Mouse (Mus musculus) forebrain, embryonic 14.5 days (tissue): ENCODE results near the gene Rab3ip. TPM values are rescaled to one million over a fixed set of nuclear protein-coding genes. Genes with fewer than 3 reads are reported as not detected.

ENCODE experiments used
- ATAC-seq: fragments of 200-750 bp; cut with Nextera tagmentation; 2 replicates; pipeline ENCODE4 v1.8.0; 2017; ENCODE audit warnings: mild to moderate bottlenecking, moderate library complexity
- DNase-seq: peaks from one replicate; pipeline ENCODE4 v3.0.0-alpha.2; 2015; ENCODE audit warnings: low spot score
- H3K27ac ChIP-seq: fragments of 300-500 bp; sonication (generic); 2 replicates; pipeline ENCODE4 v1.5.1; 2014; ENCODE audit warnings: low read depth, mild to moderate bottlenecking, control low read depth, low read length, moderate library complexity
- H3K27me3 ChIP-seq: fragments of 300-500 bp; sonication (generic); replicated peaks from 2 replicates; pipeline ENCODE4 v1.6.1; 2014; ENCODE audit warnings: low read length, control low read depth, mixed read lengths; ENCODE audit not compliant: control insufficient read depth, insufficient read depth
- H3K36me3 ChIP-seq: fragments of 300-500 bp; sonication (generic); 2 replicates; pipeline ENCODE4 v1.6.1; 2014; ENCODE audit warnings: low read length, control low read depth; ENCODE audit not compliant: control insufficient read depth, insufficient read depth
- H3K4me1 ChIP-seq: fragments of 300-500 bp; sonication (generic); 2 replicates; pipeline ENCODE4 v1.6.1; 2014; ENCODE audit warnings: antibody characterized with exemption, low read length, control low read depth; ENCODE audit not compliant: control insufficient read depth, insufficient read depth
- H3K4me2 ChIP-seq: fragments of 300-500 bp; sonication (generic); 2 replicates; pipeline ENCODE4 v1.6.1; 2014; ENCODE audit warnings: mild to moderate bottlenecking, control low read depth, low read length
- H3K4me3 ChIP-seq: fragments of 300-500 bp; sonication (generic); 2 replicates; pipeline ENCODE4 v1.5.1; 2014; ENCODE audit warnings: low read depth, low read length, control low read depth
- H3K9ac ChIP-seq: fragments of 300-500 bp; sonication (generic); 2 replicates; pipeline ENCODE4 v1.6.1; 2014; ENCODE audit warnings: mild to moderate bottlenecking, low read length, control low read depth, moderate library complexity
- H3K9me3 ChIP-seq: fragments of 300-500 bp; sonication (generic); replicated peaks from 2 replicates; pipeline ENCODE4 v1.6.1; 2016; ENCODE audit warnings: low read length, control low read depth, mixed read lengths; ENCODE audit not compliant: control insufficient read depth
- WGBS: fragments of 180-500 bp; shearing (Covaris S2); extraction: QIAGEN DNeasy Blood & Tissue Kit; methylation state at CpG from one replicate; pipeline ENCODE4 v1.1.7; 2014; 5-methylcytosine and 5-hydroxymethylcytosine counted together
- polyA plus RNA-seq: library from polyadenylated mRNA; unstranded; fragments of >200 nt; fragmentation: Nextera tagmentation; extraction: Ambion mirVana; gene quantifications from 2 replicates; pipeline ENCODE4 v1.2.1, GENCODE M21; 2014

Rab3ip gene
- polyA plus RNA-seq, result 37.3 and 42.8 TPM in 2 replicates

GRCm38 (mm10) chr10:116950009-116950769 lies at the start of gene Rab3ip:
Gene Rab3ip (minus strand): TSS chr10:116950769.
- no peaks in the 10 kb centered on the region for H3K36me3 ChIP-seq
- H3K4me3 ChIP-seq, result peak within 1 kb of the TSS; percentile 83
- peak within 1 kb of the TSS; percentile 80 for H3K9ac ChIP-seq
- H3K27ac ChIP-seq, result peak within 1 kb of the TSS; percentile 91
- no peaks in the 10 kb centered on the region for H3K27me3 ChIP-seq
- under 1% methylated on average over 43 of the region's 103 CpGs for WGBS
- ATAC-seq (peak; percentile 95), DNase-seq (peak; percentile 94)
- peak within 1 kb of the TSS; percentile 82 for H3K4me2 ChIP-seq
- H3K9me3 ChIP-seq, result no peaks in the 10 kb centered on the region
- H3K4me1 ChIP-seq, result peaks cover 9% of the 10 kb centered on the region

DNA sequence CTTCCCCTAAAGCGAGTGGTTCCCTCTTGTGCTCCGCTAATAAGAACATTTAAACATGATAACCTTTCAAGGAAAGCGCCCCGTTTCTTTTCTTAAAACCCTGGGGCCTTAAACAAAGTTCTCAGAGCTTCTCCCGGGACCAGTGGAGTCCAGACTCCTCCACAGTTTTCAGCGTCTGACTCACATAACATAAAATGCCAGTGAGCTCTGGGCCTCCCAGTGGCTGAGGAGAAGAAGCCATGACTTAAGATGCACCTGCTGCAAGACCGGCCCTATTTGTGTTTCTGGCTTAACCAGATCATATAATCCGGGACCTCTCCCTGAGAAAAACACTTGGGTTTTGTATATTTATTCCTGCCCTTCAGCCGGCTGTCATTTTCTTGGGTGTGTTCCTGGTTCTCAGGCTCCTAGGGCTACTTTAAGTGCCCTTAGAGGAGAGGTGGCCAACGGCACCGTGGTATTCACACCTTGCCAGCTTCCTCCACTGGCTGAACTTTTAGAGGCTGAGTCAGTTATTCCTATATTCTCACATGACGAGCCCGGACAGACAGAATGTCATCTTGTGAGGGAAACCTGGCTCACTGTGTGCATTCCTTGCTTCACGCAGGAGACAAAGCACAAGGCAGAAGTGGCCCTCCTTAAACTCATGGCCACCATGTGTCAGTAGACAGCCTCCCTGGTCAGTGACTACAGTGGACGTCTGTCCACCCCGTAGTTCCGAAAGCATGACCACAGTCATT lies 48.3 kb upstream of the Rab3ip start:
- ATAC-seq (no peak), DNase-seq (no peak)
- Histone ChIP-seq H3K36me3 (no peaks in the 10 kb centered on the region), H3K9me3 (no peaks in the 10 kb centered on the region), H3K27me3 (no peaks in the 10 kb centered on the region), H3K27ac (no peak overlapping the region), H3K4me2 (no peak overlapping the region), H3K9ac (no peak overlapping the region), H3K4me1 (no peaks in the 10 kb centered on the region), H3K4me3 (no peak overlapping the region)
- 84% methylated on average over 17 of the region's 17 CpGs for WGBS

GRCm38 (mm10) chr10:116996236-116996600 lies 45.6 kb upstream of the Rab3ip start:
- Histone ChIP-seq H3K9ac (no peak overlapping the region), H3K9me3 (no peaks in the 10 kb centered on the region), H3K4me1 (no peaks in the 10 kb centered on the region), H3K4me2 (no peak overlapping the region), H3K27me3 (no peaks in the 10 kb centered on the region), H3K4me3 (no peak overlapping the region), H3K27ac (no peak overlapping the region), H3K36me3 (no peaks in the 10 kb centered on the region)
- DNase-seq (no peak), ATAC-seq (no peak)
- WGBS, result 92% methylated on average over 6 of the region's 6 CpGs

- WGBS, result 76% methylated on average over 6 of the region's 6 CpGs
- Histone ChIP-seq H3K27ac (no peak overlapping the region), H3K36me3 (no peaks in the 10 kb centered on the region)
Measured at GRCm38 (mm10) chr10:116995584-116996235, 45.1 kb upstream of the Rab3ip start.

GRCm38 (mm10) chr10:116995162-116995561 lies 44.6 kb upstream of the Rab3ip start:
- Histone ChIP-seq H3K9ac (no peak overlapping the region), H3K4me1 (no peaks in the 10 kb centered on the region), H3K27me3 (no peaks in the 10 kb centered on the region), H3K36me3 (no peaks in the 10 kb centered on the region), H3K9me3 (no peaks in the 10 kb centered on the region), H3K4me3 (no peak overlapping the region), H3K27ac (no peak overlapping the region), H3K4me2 (no peak overlapping the region)
- DNase-seq (no peak), ATAC-seq (no peak)
- 87% methylated on average over 5 of the region's 5 CpGs for WGBS

More at GRCm38 (mm10) chr10:116995584-116996235, 45.1 kb upstream of the Rab3ip start:
- H3K4me1 ChIP-seq, result no peaks in the 10 kb centered on the region
- no peaks in the 10 kb centered on the region for H3K9me3 ChIP-seq
- no peak for ATAC-seq
- H3K4me3 ChIP-seq, result no peak overlapping the region
- DNase-seq, result no peak
- H3K27me3 ChIP-seq, result no peaks in the 10 kb centered on the region
- no peak overlapping the region for H3K4me2 ChIP-seq
- H3K9ac ChIP-seq, result no peak overlapping the region

DNA sequence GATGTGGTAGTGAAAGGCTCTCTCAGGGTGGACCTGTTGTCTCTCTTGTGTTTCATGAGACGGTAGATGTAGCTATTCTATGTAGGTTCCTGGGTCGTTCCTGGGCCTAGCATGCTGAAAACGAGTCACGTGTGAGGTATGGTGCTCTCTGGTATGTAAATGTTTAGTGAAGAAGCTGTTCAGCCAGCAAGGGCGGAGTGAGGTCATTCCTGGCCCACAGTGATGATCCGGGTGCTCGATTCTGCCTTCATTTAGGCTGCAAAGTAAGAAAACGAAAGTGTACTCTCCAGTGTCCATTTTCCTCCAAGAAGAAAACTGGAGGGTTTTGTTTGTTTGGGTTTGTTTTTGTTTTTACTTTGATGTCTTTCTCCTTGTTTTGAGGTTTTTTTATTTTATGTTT lies 43.4 kb upstream of the Rab3ip start:
- no peak for DNase-seq
- Histone ChIP-seq H3K9me3 (no peaks in the 10 kb centered on the region), H3K4me3 (no peak overlapping the region), H3K36me3 (no peaks in the 10 kb centered on the region), H3K27me3 (no peaks in the 10 kb centered on the region), H3K27ac (no peak overlapping the region), H3K4me2 (no peak overlapping the region), H3K4me1 (no peaks in the 10 kb centered on the region), H3K9ac (no peak overlapping the region)
- WGBS, result 88% methylated on average over 8 of the region's 8 CpGs
- no peak for ATAC-seq

DNA sequence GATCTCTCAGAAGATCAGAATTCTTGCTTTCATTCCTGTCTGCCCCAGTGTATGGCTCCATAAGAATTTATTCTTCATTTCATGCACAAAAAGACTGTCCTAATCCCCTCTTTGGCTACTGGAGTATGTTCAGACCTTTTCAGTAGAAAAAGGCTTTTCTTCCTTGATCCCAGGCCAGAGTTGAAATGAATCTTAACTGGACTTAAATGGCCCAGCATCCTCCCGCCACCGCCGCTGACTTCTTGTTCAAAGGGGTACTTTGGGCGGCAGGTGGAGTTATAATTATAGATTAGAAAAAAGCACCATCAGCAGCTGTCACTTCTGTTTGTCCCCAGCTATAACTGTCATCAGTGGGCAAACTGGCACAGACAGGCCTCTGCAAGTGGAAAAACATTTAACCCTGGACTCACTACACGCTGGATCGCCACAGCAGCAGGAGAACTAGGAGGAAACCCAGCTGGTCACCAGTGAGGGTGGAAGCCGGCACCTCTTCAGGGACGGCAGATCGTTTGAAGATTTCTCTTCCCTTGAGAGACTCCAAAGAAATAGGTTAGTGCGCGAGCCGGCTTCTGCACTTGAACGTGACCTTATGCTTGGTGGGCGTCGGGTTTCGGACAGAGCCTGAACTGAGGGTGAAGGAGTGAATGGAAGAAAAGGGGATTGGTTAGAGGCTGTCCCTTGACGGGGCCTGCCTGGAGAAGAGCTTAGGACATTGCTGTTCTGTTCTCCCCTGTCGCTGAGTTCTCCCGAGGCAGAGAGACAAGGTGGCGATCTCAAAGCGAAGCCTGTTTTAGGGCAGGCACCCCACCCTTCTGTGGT lies 35.9 kb upstream of the Rab3ip start, which contains the start of gene Best3:
TSS of gene Best3 (plus strand) at position 51 of the 819 bp plus-strand sequence.
- Histone ChIP-seq H3K4me3 (no peak within 1 kb of the TSS), H3K9me3 (no peaks in the 10 kb centered on the region), H3K36me3 (no peaks in the 10 kb centered on the region), H3K27me3 (no peaks in the 10 kb centered on the region), H3K4me2 (no peak within 1 kb of the TSS), H3K9ac (no peak within 1 kb of the TSS), H3K4me1 (peaks cover 4% of the 10 kb centered on the region; the same call in 1 of the 2 replicates), H3K27ac (no peak within 1 kb of the TSS; the same call in 1 of the 2 replicates)
- peak; percentile 17 for DNase-seq
- ATAC-seq, result no peak; the same call in 1 of the 2 replicates
- 42% methylated on average over 21 of the region's 21 CpGs for WGBS

DNA sequence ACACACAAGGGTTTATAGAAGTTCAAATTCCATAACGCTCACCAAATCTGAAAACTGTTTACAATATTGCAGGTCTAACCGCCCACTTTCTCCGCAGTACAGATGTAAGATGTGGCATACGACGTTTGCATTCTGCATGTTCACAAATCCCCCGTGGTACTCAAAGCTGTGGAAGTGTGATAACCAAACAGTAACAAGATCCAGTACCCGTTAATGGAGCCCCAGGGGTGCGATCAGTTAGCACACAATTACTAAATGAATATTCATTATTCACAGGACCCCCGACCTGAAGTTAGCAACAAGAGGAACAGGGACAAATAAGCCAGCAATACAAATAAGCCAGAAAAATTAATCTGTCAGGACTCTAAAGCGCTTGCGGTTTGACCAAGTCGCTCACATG lies 34.3 kb upstream of the Rab3ip start:
- ATAC-seq (no peak), DNase-seq (peak; percentile 15)
- 58% methylated on average over 12 of the region's 12 CpGs for WGBS

More for the DNA sequence above, 34.3 kb upstream of the Rab3ip start:
- no peak overlapping the region for H3K4me3 ChIP-seq
- H3K27me3 ChIP-seq, result no peaks in the 10 kb centered on the region
- H3K9me3 ChIP-seq, result no peaks in the 10 kb centered on the region
- H3K4me1 ChIP-seq, result peaks cover 4% of the 10 kb centered on the region; the same call in 1 of the 2 replicates
- no peak overlapping the region for H3K4me2 ChIP-seq
- H3K27ac ChIP-seq, result no peak overlapping the region
- H3K9ac ChIP-seq, result no peak overlapping the region
- H3K36me3 ChIP-seq, result no peaks in the 10 kb centered on the region
